Mouse (Mus musculus): ENCODE results near the gene Hmga1.

Hmga1 gene

DNA sequence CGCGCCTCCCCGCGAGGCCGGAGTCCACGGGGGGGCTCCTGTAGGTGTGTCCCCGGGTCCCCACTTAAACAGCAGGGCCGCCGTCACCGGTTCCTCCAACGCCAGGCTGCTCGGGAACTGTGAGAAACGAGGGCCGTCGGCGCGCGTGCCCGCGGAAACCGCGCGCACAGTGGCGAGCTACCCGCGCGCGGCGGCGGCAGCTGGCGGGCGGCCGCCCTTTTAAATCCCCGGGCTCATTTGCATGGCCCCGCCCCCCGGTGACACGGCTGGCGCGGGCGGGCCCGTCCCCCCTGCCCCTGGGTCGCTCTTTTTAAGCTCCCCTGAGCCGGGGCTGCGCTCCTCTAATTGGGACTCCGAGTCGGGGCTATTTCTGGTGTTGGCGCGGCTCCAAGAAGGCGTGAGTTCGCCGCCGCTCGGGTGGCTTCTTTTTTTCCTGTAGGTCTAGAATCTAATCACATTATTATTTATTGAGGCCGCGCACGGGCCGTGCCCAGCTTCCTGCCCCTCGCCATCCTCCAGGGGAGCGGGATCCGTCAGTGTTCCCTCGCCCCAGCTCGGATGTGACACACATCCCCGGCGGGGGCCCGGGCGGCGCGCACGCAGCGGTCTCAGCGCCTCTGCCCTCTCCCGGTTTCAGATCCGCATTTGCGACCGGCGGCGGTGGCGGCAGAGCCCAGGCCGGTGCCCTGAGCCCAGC, at the start of gene Hmga1:
Hmga1 (plus strand) TSS at position 183 of the 697 bp plus-strand sequence.
- peak; percentile 80 to 91 for DNase-seq (ENCODE audit: low spot score in 2 of 2)

DNA sequence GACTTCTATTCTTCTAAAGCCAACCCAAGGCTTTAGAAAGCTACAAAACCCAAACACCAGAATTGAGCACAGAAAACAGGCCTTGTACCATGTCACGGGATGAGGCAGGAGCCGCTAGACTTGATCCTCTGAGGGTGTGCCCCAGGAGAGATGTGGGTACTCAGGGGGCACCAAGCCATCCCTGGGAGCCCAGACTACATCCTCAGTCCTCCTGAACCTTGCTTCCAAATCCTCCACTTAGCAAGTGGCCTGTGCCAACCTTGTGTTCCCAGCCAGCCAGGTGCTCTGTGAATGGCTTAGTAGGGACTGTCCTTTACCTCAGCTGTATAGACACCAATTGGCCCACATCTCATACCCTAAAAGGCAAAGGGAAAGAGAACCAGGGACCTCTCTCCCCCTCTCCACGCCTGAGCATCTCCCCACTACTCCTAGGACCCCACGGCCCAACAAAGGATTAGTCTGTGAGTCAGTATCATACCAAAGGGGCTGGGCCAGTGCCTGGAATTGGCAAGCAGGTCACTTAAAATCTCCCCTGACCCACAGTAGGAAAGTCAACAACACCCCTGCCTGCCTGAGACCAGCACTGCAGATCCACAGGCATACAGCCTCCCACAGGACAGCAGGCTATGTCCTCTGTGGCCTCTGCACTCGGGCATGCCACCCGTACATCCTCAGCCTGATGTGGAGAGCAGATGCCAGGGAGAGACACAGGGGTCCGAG, 49.3 kb upstream of the Hmga1 start:
- DNase-seq (ENCODE audit: low spot score in 2 of 2): no peak

DNA sequence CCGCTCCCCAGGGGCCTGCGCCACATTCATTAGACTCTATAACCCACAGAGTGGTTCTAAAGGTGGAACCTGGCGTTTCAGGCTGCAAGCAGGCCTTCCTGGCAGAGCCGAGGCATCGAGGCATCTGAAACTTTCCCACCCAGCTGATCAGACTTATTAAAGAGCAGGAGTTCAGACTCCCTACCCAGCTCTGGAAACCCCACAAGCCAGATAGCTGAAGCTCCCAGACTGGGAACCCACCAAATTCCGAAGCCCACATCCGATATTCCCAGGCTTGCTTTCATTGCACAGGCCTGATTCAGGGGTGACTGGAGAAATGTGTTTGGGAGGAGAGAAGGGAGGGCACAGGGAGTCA, 48.7 kb upstream of the Hmga1 start:
- DNase-seq (ENCODE audit: low spot score in 2 of 2): no peak

GRCm38 (mm10) chr17:27508002-27508401, 48.3 kb upstream of the Hmga1 start:
- no peak for DNase-seq (ENCODE audit: low spot score in 2 of 2)

- DNase-seq (ENCODE audit: low spot score in 2 of 2): no peak
Measured at GRCm38 (mm10) chr17:27508513-27508912, 47.8 kb upstream of the Hmga1 start.

DNA sequence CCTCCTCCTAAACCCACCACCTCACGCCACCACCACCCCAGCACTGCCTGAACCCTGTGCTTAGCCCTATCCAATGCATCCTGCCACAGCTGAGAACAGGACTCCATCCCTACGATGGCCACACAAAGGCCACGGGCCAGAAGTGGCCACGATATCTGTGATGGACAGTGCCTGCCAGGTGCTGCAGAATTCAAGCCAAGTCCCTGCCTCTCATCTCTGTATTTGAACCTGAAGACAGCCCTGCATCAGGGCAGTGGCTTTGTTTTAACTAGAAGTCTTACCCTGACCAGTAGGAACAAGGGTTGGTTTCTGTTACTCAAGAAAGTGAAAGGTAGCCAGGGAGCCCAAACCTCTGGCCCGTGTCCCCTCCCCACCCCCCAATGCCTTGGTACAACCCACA, 47.2 kb upstream of the Hmga1 start:
- no peak for DNase-seq (ENCODE audit: low spot score in 2 of 2)

GRCm38 (mm10) chr17:27510258-27511124, 45.8 kb upstream of the Hmga1 start:
- no peak for DNase-seq (ENCODE audit: low spot score in 2 of 2)

DNA sequence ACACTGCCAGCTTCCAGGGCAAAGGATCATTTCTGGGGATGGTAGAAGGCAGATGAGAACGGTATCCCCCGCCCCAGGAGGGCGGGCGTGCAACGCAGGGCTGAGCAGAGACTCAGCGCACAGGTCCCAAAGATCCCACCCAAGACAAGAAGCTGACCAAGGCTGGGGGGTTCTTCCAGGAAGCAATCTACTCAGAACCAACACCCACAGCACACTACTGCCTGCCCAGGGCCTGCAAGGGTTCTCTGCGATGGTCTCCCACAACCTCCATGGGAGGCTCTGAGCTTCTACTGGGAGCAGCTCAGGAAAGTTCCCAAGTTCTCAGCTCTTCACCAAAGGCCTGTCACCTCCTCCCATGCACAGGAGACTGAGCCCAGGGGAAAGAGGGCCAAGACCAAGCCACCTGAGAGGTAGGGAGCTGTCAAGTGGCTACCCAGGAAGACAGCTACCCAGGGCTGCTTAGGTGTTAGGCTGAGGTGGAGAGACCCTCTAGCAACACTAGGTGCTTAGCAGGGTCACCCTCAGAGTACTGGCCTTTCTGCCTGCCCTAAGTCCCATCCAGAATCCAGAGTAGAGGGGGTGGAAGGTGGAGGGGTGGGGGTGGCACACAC, 45.1 kb upstream of the Hmga1 start:
- no peak for DNase-seq (ENCODE audit: low spot score in 2 of 2)

DNA sequence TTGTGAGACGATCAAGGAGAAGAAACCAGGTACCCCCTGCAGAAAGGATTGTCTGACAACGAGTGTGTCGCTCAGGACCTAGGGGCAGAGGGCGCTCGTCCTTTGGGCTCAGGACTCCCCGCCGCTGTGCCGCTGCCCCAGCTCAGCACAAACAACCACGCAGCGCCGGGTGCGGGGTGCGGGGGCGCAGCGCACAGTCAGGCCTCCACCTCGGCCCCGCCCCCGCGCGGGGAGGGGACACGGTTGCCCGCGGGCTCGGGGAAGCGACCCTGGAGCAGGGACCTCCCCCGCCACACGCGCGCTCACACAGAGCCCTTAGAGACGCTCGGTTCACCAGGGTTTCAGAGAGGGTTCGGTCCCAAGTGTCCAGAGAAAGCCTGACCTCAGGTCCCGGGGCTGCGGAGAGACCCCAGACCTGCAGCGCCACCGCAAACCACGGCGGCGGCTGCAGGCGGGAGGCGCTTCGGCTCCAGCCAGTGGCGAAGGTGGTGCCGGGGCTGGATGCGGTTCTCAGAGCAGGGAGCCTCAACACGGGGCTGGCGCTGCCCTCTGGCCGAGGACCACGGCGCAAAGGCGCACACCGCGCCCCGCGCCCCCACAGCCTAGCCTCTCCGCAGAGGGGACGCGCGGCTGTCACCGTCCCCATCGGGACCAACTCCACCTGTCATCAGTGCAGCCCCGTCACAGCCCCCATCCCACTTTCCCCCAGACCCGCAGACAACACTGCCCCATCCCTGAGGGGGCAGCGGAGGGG, 44.3 kb upstream of the Hmga1 start:
- DNase-seq (ENCODE audit: low spot score in 2 of 2): no peak

DNA sequence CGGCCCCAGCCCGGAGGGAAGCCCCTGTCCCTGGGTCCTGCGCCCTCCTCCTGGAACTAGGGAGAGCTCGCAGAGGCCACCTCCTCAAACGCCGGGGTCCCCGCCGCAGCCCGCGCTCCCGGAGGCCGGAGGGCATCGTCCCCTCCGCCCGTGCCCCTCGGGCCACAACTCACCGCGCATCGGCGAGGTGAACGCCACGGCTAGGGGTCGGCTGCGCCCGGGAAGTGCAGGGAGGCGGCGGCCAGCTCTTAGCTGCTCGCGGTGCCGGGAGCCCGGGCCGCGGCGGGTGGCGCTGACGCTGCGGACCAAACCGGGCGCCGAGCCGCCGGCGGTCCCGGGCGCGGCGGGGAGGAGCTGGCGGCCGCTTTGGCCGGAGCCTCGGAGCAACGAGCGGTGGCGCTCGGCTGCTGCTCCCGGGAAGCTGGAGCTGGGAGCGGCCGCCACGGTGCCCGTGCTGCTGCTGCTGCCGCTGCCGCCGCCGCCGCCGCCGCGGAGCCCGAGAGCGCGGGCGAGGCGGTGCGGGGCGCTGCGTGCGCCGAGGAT, 43.6 kb upstream of the Hmga1 start:
- no peak for DNase-seq (ENCODE audit: low spot score in 2 of 2)

GRCm38 (mm10) chr17:27513279-27513915, 42.9 kb upstream of the Hmga1 start:
- DNase-seq (ENCODE audit: low spot score in 2 of 2): no peak

- DNase-seq (ENCODE audit: low spot score in 2 of 2): no peak
Measured at GRCm38 (mm10) chr17:27513916-27514762, 42.2 kb upstream of the Hmga1 start.

DNA sequence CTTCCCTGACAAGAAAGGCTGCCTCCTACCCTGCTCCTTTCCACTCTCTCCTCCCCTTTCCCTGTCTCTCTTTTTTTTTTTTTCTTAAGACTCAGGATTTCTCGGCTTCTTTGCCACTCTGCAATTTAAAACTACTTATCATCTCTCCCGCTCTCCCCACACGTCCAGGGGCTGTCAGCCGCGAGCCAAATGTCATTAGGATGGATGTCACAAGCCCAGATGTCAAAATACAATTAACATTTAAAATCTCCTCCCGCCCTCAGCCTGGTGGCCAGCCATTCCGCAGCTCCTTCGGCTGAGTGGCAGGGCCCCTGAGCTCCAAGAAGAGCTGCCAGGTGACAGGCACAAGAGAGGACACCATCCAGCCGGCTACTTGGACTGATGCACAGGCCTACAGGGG, 38.0 kb upstream of the Hmga1 start:
- DNase-seq (ENCODE audit: low spot score in 2 of 2): no peak

DNA sequence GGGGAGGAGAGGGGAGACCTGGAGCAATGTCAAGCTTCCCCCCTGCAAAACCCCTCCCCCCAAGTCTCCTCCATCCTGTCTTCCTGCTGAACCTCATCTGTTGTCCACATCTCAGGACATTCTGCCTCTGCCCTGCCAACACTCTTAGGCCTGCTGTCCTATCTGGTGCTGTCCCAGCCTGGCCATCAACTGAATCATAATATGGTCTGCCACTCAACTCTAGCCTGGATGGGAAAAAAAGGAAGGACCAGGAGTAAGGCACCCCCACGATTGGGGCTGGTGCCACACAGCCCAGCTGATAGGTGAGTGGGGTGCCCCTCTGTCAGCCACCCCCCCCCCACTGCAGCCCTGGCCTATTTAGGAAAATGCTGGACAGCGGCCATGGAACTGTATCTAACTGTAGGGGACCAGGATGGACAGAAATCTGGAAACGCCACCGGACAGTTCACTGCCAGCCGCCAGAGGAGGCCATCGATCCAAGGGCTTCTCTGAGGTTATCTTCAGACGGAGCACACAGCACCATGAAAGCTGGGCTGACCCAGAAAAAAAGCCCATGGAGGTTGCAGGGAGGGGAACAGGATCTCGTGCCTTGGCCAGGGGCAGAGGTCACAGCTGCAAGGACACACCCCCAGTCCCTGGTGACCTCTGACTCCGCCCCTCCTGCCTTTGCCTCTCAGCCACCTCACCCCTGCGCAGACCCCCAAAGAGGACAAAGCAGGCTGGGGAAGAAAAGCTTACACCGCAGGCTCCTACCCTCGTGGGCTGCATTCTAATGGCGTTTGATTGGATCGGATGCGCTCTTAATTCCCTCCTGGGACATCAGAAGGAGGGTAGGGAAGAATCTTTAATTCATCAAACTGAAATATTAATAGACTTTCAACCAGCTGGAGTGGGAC, 37.3 kb upstream of the Hmga1 start:
- no peak for DNase-seq (ENCODE audit: low spot score in 2 of 2)

DNA sequence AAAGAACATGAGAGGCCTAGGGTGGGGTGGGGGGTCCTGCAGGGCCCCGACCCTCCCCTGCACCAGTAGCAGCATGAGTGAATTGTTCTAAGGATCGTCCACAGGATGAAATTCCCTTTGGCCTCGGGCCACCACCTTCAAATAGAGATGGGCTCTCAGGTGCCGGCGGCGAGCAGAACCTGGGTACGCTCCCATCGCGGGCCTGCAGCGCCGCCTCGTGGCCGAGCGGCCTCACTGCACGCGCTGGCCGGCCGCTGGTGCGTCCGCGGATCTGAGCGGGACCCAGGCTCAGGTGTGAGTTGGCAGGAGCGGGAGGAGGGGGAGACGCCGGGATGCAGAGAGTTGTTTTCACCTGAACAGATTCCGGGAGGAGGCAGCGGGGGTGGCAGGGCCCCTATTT, 35.7 kb upstream of the Hmga1 start:
- peak; percentile 37 to 57 for DNase-seq (ENCODE audit: low spot score in 2 of 2)

- DNase-seq (ENCODE audit: low spot score in 2 of 2): no peak
Measured at GRCm38 (mm10) chr17:27521303-27521702, 35.0 kb upstream of the Hmga1 start, which contains the start of gene Grm4. Grm4 (minus strand) TSS chr17:27521403.

DNA sequence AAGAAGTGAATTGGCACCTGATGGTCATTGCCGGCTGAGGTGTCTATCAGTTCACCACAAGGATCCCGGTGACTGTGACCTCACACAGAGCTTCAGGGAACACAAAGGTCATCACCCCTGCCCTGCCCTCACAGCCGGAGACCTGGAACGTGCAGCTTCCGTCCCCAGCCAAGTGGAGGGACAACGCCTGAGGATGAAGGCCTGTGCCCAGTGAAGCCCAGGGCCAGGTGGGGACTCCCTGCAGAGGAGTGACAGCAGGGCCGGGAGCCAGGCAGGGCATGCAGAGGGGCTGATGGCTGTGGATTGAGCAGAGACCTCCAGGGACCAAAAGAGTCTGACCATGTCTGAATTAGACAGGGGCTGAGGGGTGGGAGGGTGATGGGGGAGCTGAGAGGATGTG, 33.2 kb upstream of the Hmga1 start:
- DNase-seq (ENCODE audit: low spot score in 2 of 2): no peak

DNA sequence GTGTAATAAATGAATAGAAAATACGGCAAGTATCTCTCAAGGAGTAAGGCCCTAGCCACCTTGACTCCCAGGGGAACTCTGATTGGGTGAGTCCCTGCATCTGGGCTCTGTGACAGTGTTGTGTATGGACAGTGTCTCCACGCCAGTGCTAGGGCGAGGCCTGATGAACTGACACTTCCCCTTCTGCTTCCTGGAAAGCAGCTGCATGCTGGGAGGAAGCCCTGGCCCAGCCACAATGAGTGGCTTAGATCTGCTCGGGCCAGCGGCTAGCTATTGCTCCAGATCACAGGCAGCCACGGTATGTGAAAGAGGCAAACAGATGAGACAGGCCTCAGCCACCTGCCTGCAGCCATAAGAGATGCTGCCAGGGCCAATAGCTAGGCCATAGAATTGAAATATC, 29.1 kb upstream of the Hmga1 start:
- no peak for DNase-seq (ENCODE audit: low spot score in 2 of 2)

- DNase-seq (ENCODE audit: low spot score in 2 of 2): no peak
Measured at GRCm38 (mm10) chr17:27528030-27528429, 28.3 kb upstream of the Hmga1 start.
